ENCODE assay signal across 17 mouse cellular contexts in the genomic region with DNA sequence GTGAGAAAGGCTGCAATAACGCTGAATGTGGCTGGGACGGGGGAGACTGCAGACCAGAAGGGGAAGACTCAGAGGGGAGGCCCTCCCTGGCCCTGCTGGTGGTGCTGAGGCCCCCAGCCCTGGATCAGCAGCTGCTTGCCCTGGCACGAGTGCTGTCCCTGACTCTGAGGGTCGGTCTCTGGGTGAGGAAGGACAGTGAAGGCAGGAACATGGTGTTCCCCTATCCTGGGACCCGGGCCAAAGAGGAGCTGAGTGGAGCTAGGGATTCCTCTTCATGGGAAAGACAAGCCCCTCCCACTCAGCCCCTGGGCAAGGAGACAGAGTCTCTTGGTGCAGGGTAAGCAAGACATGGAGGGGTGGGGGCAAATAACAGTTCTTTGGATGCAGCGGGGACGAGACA. TPM values are rescaled to one million over a fixed set of nuclear protein-coding genes. Genes with fewer than 3 reads are reported as not detected.
DNase-seq lines count a peak whose midpoint lies in the region; ATAC-seq lines count a peak whose summit lies in the region.
"Had no signal": no experiment of that assay in that cellular context is flagged by ENCODE, and none has a peak within 500 bp of the region (broad histone marks: within the 10 kb centered on the region; RNA-seq: fewer than 3 reads in every experiment).

No protein-coding gene starts in this region.

- H3K27me3 ChIP-seq in heart, embryonic 10.5 days (ENCODE audit: insufficient read depth, poor library complexity, severe bottlenecking), result peaks cover 14% of the 10 kb centered on the region
- H3K27me3 ChIP-seq in midbrain, embryonic 10.5 days (ENCODE audit: low read depth, poor library complexity, severe bottlenecking), result no peaks in the 10 kb centered on the region
- H3K27me3 ChIP-seq in midbrain, embryonic 16.5 days (ENCODE audit: control insufficient read depth, insufficient read depth, low read depth, low read length), result no peaks in the 10 kb centered on the region
- no peaks in the 10 kb centered on the region for H3K27me3 ChIP-seq in limb, embryonic 10.5 days (ENCODE audit: low read depth, poor library complexity, severe bottlenecking)
- H3K27me3 ChIP-seq: embryonic facial prominence, embryonic 12.5 days; heart, embryonic 12.5 days had no signal

- ATAC-seq in midbrain, embryonic 16.5 days, result no peak
- ATAC-seq: liver, embryonic 12.5 days had no signal

- no peak overlapping the region for H3K4me3 ChIP-seq in heart, embryonic 10.5 days
- peak overlapping the region; percentile 3; the same call in 1 of the 2 replicates for H3K4me3 ChIP-seq in midbrain, embryonic 10.5 days
- H3K4me3 ChIP-seq in midbrain, embryonic 16.5 days (ENCODE audit: low read depth, low read length), result no peak overlapping the region
- H3K4me3 ChIP-seq in limb, embryonic 10.5 days, result no peak overlapping the region
- H3K4me3 ChIP-seq: embryonic facial prominence, embryonic 12.5 days; heart, embryonic 12.5 days; liver, embryonic 12.5 days had no signal

- DNase-seq in cerebellum, adult 11 months, result peak; percentile 29
- DNase-seq in cerebellum, postnatal 4 days (ENCODE audit: low spot score in 2 of 2), result no peak
- no peak for DNase-seq in heart, embryonic 10.5 days (ENCODE audit: low spot score)
- DNase-seq in heart, postnatal 36 days, result no peak
- no peak for DNase-seq in midbrain, embryonic 10.5 days (ENCODE audit: low spot score)
- DNase-seq in limb, embryonic 10.5 days (ENCODE audit: low spot score), result no peak
- no peak for DNase-seq in layer of hippocampus, adult 18-20 months (ENCODE audit: low spot score in 2 of 2)
- DNase-seq: adrenal gland, postnatal 10 days; gastrocnemius, postnatal 25 days; kidney, adult 2 months; layer of hippocampus, postnatal 36 days; lung, embryonic 14.5 days; thymus, adult 18-20 months had no signal

- H3K9ac ChIP-seq in midbrain, embryonic 16.5 days (ENCODE audit: low read depth, low read length), result no peak overlapping the region
- H3K9ac ChIP-seq: embryonic facial prominence, embryonic 12.5 days; heart, embryonic 12.5 days; liver, embryonic 12.5 days; lung, embryonic 14.5 days had no signal

- 0 out of 2 replicates have a peak overlapping the region, but pooled peaks have one; percentile 13 for H3K27ac ChIP-seq in heart, embryonic 10.5 days
- H3K27ac ChIP-seq in midbrain, embryonic 10.5 days (replicated peaks), result peak overlapping the region; percentile 69
- no peak overlapping the region for H3K27ac ChIP-seq in midbrain, embryonic 16.5 days (ENCODE audit: low read length)
- peak overlapping the region; percentile 48; the same call in 1 of the 2 replicates for H3K27ac ChIP-seq in limb, embryonic 10.5 days
- H3K27ac ChIP-seq: embryonic facial prominence, embryonic 12.5 days; liver, embryonic 12.5 days had no signal

- H3K9me3 ChIP-seq in heart, embryonic 10.5 days, result no peaks in the 10 kb centered on the region
- H3K9me3 ChIP-seq in midbrain, embryonic 10.5 days (replicated peaks), result no peaks in the 10 kb centered on the region
- H3K9me3 ChIP-seq in midbrain, embryonic 16.5 days (replicated peaks; ENCODE audit: control insufficient read depth, low read length, poor library complexity, severe bottlenecking), result no peaks in the 10 kb centered on the region
- no peaks in the 10 kb centered on the region for H3K9me3 ChIP-seq in limb, embryonic 10.5 days (replicated peaks)
- H3K9me3 ChIP-seq: embryonic facial prominence, embryonic 12.5 days; heart, embryonic 12.5 days; liver, embryonic 12.5 days had no signal

- H3K4me1 ChIP-seq in heart, embryonic 10.5 days, result peaks cover 24% of the 10 kb centered on the region
- peaks cover 44% of the 10 kb centered on the region for H3K4me1 ChIP-seq in midbrain, embryonic 10.5 days
- H3K4me1 ChIP-seq in midbrain, embryonic 16.5 days (ENCODE audit: control insufficient read depth, insufficient read depth, low read length), result peaks cover 14% of the 10 kb centered on the region
- peaks cover 40% of the 10 kb centered on the region for H3K4me1 ChIP-seq in limb, embryonic 10.5 days

- H3K36me3 ChIP-seq in heart, embryonic 10.5 days, result 0 out of 2 replicates have a peak, but pooled peaks cover 4% of the 10 kb centered on the region
- H3K36me3 ChIP-seq in midbrain, embryonic 10.5 days, result no peaks in the 10 kb centered on the region
- H3K36me3 ChIP-seq in midbrain, embryonic 16.5 days (ENCODE audit: control insufficient read depth, insufficient read depth, low read length), result no peaks in the 10 kb centered on the region
- H3K36me3 ChIP-seq in limb, embryonic 10.5 days, result no peaks in the 10 kb centered on the region
- H3K36me3 ChIP-seq: embryonic facial prominence, embryonic 12.5 days; liver, embryonic 12.5 days had no signal

- intact Hi-C loops in heart, postnatal 36 days (cut with DNase I), result no loop called here

- no peak overlapping the region for H3K4me2 ChIP-seq in midbrain, embryonic 16.5 days (ENCODE audit: low read length)
- H3K4me2 ChIP-seq: embryonic facial prominence, embryonic 12.5 days; heart, embryonic 12.5 days; liver, embryonic 12.5 days; lung, embryonic 14.5 days had no signal

- WGBS in heart, embryonic 10.5 days, result 51% methylated on average over 7 of the region's 7 CpGs
- WGBS in midbrain, embryonic 10.5 days, result 58% methylated on average over 7 of the region's 7 CpGs
- 72% methylated on average over 7 of the region's 7 CpGs for WGBS in midbrain, embryonic 16.5 days
- 66% methylated on average over 7 of the region's 7 CpGs for WGBS in limb, embryonic 10.5 days

RNA-seq across cellular contexts. Expression of a gene that starts 6.2 kb away (rescaled TPM):
- polyA plus RNA-seq in heart, embryonic 10.5 days (2016; fragmentation: Nextera tagmentation; extraction: Ambion mirVana), result 6.8 and 11.0 TPM in 2 replicates
- 1 to 10 TPM; 4.7 to 4.8 TPM for total RNA-seq in heart, postnatal 36 days (2021)
- 5.3 and 6.6 TPM in 2 replicates for polyA plus RNA-seq in midbrain, embryonic 10.5 days (2016; fragmentation: Nextera tagmentation; extraction: Ambion mirVana)
- polyA plus RNA-seq in midbrain, embryonic 16.5 days (2015; fragmentation: Nextera tagmentation; extraction: Ambion mirVana), result 3.9 and 4.3 TPM in 2 replicates
- polyA plus RNA-seq in limb, embryonic 10.5 days (2016; fragmentation: Nextera tagmentation; extraction: Ambion mirVana), result 4.8 and 10.5 TPM in 2 replicates
- 1 to 10 TPM; 1.8 to 2.2 TPM for total RNA-seq in layer of hippocampus, adult 18-20 months (2021)

RNA-seq across cellular contexts. Expression of a gene that starts 7.7 kb away (rescaled TPM):
- 10.2 and 16.6 TPM in 2 replicates for polyA plus RNA-seq in heart, embryonic 10.5 days (2016; fragmentation: Nextera tagmentation; extraction: Ambion mirVana)
- total RNA-seq in heart, postnatal 36 days (2021), result 10 to 100 TPM; 18.0 to 19.6 TPM
- polyA plus RNA-seq in midbrain, embryonic 10.5 days (2016; fragmentation: Nextera tagmentation; extraction: Ambion mirVana), result 17.5 and 17.7 TPM in 2 replicates
- 9.4 and 9.7 TPM in 2 replicates for polyA plus RNA-seq in midbrain, embryonic 16.5 days (2015; fragmentation: Nextera tagmentation; extraction: Ambion mirVana)
- 19.9 and 22.5 TPM in 2 replicates for polyA plus RNA-seq in limb, embryonic 10.5 days (2016; fragmentation: Nextera tagmentation; extraction: Ambion mirVana)
- 10 to 100 TPM; 67.3 to 69.1 TPM for total RNA-seq in layer of hippocampus, adult 18-20 months (2021)

RNA-seq across cellular contexts. Expression of a gene that starts 14.3 kb away (rescaled TPM):
- polyA plus RNA-seq in heart, embryonic 10.5 days (2016; fragmentation: Nextera tagmentation; extraction: Ambion mirVana), result 5.3 and 5.6 TPM in 2 replicates
- under 1 TPM; 0.24 to 0.47 TPM for total RNA-seq in heart, postnatal 36 days (2021)
- 3.1 and 3.2 TPM in 2 replicates for polyA plus RNA-seq in midbrain, embryonic 10.5 days (2016; fragmentation: Nextera tagmentation; extraction: Ambion mirVana)
- 0.95 and 1.1 TPM in 2 replicates for polyA plus RNA-seq in midbrain, embryonic 16.5 days (2015; fragmentation: Nextera tagmentation; extraction: Ambion mirVana)
- polyA plus RNA-seq in limb, embryonic 10.5 days (2016; fragmentation: Nextera tagmentation; extraction: Ambion mirVana), result 2.6 and 3.6 TPM in 2 replicates
- total RNA-seq in layer of hippocampus, adult 18-20 months (2021), result under 1 TPM; 0.61 to 0.67 TPM

RNA-seq across cellular contexts. Expression of a gene that starts 19.3 kb away (rescaled TPM):
- 6.4 and 8.4 TPM in 2 replicates for polyA plus RNA-seq in heart, embryonic 10.5 days (2016; fragmentation: Nextera tagmentation; extraction: Ambion mirVana)
- total RNA-seq in heart, postnatal 36 days (2021), result 10 to 100 TPM; 33.0 to 48.6 TPM
- 8.7 and 10.0 TPM in 2 replicates for polyA plus RNA-seq in midbrain, embryonic 10.5 days (2016; fragmentation: Nextera tagmentation; extraction: Ambion mirVana)
- polyA plus RNA-seq in midbrain, embryonic 16.5 days (2015; fragmentation: Nextera tagmentation; extraction: Ambion mirVana), result 5.9 and 6.7 TPM in 2 replicates
- 6.4 and 8.2 TPM in 2 replicates for polyA plus RNA-seq in limb, embryonic 10.5 days (2016; fragmentation: Nextera tagmentation; extraction: Ambion mirVana)
- total RNA-seq in layer of hippocampus, adult 18-20 months (2021), result 1 to 10 TPM; 9.0 TPM

RNA-seq across cellular contexts. Expression of a gene that starts 20.1 kb away (rescaled TPM):
- 139 and 157 TPM in 2 replicates for polyA plus RNA-seq in heart, embryonic 10.5 days (2016; fragmentation: Nextera tagmentation; extraction: Ambion mirVana)
- 10 to 100 TPM; 35.7 to 37.1 TPM for total RNA-seq in heart, postnatal 36 days (2021)
- polyA plus RNA-seq in midbrain, embryonic 10.5 days (2016; fragmentation: Nextera tagmentation; extraction: Ambion mirVana), result 202 and 233 TPM in 2 replicates
- polyA plus RNA-seq in midbrain, embryonic 16.5 days (2015; fragmentation: Nextera tagmentation; extraction: Ambion mirVana), result 291 and 298 TPM in 2 replicates
- polyA plus RNA-seq in limb, embryonic 10.5 days (2016; fragmentation: Nextera tagmentation; extraction: Ambion mirVana), result 149 and 162 TPM in 2 replicates
- 10 to 100 TPM; 81.8 to 81.9 TPM for total RNA-seq in layer of hippocampus, adult 18-20 months (2021)
